Mouse (Mus musculus) lung, postnatal 0 days (tissue): ENCODE measurements around the gene Syn2.

Experiments used
- CTCF ChIP-seq: IDR thresholded peaks from 2 replicates; pipeline ENCODE4 v1.5.1; 2016; ENCODE audit warnings: antibody characterized with exemption, mild to moderate bottlenecking
- EP300 ChIP-seq: IDR thresholded peaks from 2 replicates; pipeline ENCODE4 v1.6.1; 2016; ENCODE audit warnings: antibody characterized with exemption, mild to moderate bottlenecking, control low read depth

DNA sequence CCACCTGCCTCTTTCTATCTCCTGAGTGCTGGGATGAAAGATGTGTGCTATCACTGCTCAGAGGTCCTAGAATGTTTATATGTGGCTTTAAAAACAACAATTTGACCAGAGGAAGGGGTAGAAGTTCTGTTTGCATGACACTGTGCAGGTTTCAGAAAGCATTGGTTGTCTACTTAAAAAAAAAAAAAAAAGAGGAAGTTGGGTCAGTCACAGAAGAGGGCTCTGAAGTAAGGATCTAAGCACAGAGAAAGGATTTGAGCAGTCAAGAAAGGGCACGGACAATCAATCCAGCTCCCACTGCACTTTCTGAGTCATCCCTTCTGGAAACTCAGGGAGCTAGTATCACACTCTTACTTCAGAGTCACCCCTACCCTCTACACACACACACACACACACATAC, 43.0 kb upstream of the Syn2 start:
- TF ChIP-seq CTCF (no peak), EP300 (no peak)
